Mouse (Mus musculus) embryonic facial prominence, embryonic 14.5 days (tissue): Measurements from ENCODE around the gene Cd79a. TPM values are rescaled to one million over a fixed set of nuclear protein-coding genes. Genes with fewer than 3 reads are reported as not detected.

Experiments
- ATAC-seq: fragments of 200-750 bp; cut with Nextera tagmentation; 2 replicates; pipeline ENCODE4 v1.8.0; 2017; ENCODE audit warnings: low read depth, moderate number of reproducible peaks, moderate TSS enrichment
- DNase-seq: peaks from one replicate; pipeline ENCODE4 v3.0.0-alpha.2; 2015; ENCODE audit warnings: low spot score
- H3K27ac ChIP-seq: fragments of 300-500 bp; sonication (generic); replicated peaks from 2 replicates; pipeline ENCODE4 v1.5.1; 2014; ENCODE audit warnings: low read depth, mild to moderate bottlenecking, low read length, moderate library complexity
- H3K27me3 ChIP-seq: fragments of 300-500 bp; sonication (generic); replicated peaks from 2 replicates; pipeline ENCODE4 v1.6.1; 2014; ENCODE audit warnings: low read length; ENCODE audit not compliant: control insufficient read depth, insufficient read depth
- H3K36me3 ChIP-seq: fragments of 300-500 bp; sonication (generic); 2 replicates; pipeline ENCODE4 v1.6.1; 2014; ENCODE audit warnings: low read length, mixed read lengths; ENCODE audit not compliant: control insufficient read depth, insufficient read depth
- H3K4me1 ChIP-seq: fragments of 300-500 bp; sonication (generic); 2 replicates; pipeline ENCODE4 v1.6.1; 2014; ENCODE audit warnings: antibody characterized with exemption, low read length; ENCODE audit not compliant: control insufficient read depth, insufficient read depth
- H3K4me2 ChIP-seq: fragments of 300-500 bp; sonication (generic); 2 replicates; pipeline ENCODE4 v1.6.1; 2014; ENCODE audit warnings: low read depth, mild to moderate bottlenecking, low read length, moderate library complexity, mixed read lengths
- H3K4me3 ChIP-seq: fragments of 300-500 bp; sonication (generic); 2 replicates; pipeline ENCODE4 v1.5.1; 2014; ENCODE audit warnings: low read depth, mild to moderate bottlenecking, low read length
- H3K9ac ChIP-seq: fragments of 300-500 bp; sonication (generic); 2 replicates; pipeline ENCODE4 v1.6.1; 2014; ENCODE audit warnings: low read depth, mild to moderate bottlenecking, low read length, moderate library complexity, mixed read lengths
- H3K9me3 ChIP-seq: fragments of 300-500 bp; sonication (generic); 2 replicates; pipeline ENCODE4 v1.6.1; 2016; ENCODE audit warnings: low read length; ENCODE audit not compliant: control insufficient read depth
- WGBS: fragments of 180-500 bp; shearing (Covaris S2); extraction: QIAGEN DNeasy Blood & Tissue Kit; methylation state at CpG from one replicate; pipeline ENCODE4 v1.1.7; 2014; 5-methylcytosine and 5-hydroxymethylcytosine counted together
- polyA plus RNA-seq: library from polyadenylated mRNA; unstranded; fragments of >200 nt; fragmentation: Nextera tagmentation; extraction: Ambion mirVana; gene quantifications from 2 replicates; pipeline ENCODE4 v1.2.1, GENCODE M21; 2014

Gene Cd79a
- polyA plus RNA-seq, 1 experiment from 2014 or later = 0.35 TPM

GRCm38 (mm10) chr7:24882416-24883199, 14.6 kb upstream of the Cd79a start:
- ATAC-seq (no peak), DNase-seq (no peak)
- peaks cover 14% of the 10 kb centered on the region for H3K4me1 ChIP-seq
- peaks cover 23% of the 10 kb centered on the region for H3K36me3 ChIP-seq
- no peak overlapping the region for H3K4me2 ChIP-seq
- H3K4me3 ChIP-seq = no peak overlapping the region
- H3K9me3 ChIP-seq = no peaks in the 10 kb centered on the region
- H3K9ac ChIP-seq = no peak overlapping the region
- no peaks in the 10 kb centered on the region for H3K27me3 ChIP-seq
- WGBS = 90% methylated on average over 9 of the region's 9 CpGs
- H3K27ac ChIP-seq = no peak overlapping the region

GRCm38 (mm10) chr7:24883896-24884692, 13.1 kb upstream of the Cd79a start, which contains the start of gene Rps19:
TSS of gene Rps19 (plus strand) at chr7:24884371.
- peaks cover 14% of the 10 kb centered on the region for H3K4me1 ChIP-seq
- peaks cover 38% of the 10 kb centered on the region for H3K36me3 ChIP-seq
- H3K27me3 ChIP-seq = no peaks in the 10 kb centered on the region
- H3K27ac ChIP-seq = peak within 1 kb of the TSS; percentile 92
- peak within 1 kb of the TSS; percentile 100 for H3K9ac ChIP-seq
- ATAC-seq (peak; percentile 96), DNase-seq (peak; percentile 100)
- peak within 1 kb of the TSS; percentile 87 for H3K4me2 ChIP-seq
- peak within 1 kb of the TSS; percentile 99 for H3K4me3 ChIP-seq
- H3K9me3 ChIP-seq = no peaks in the 10 kb centered on the region
- under 1% methylated on average over 50 of the region's 57 CpGs for WGBS

DNA sequence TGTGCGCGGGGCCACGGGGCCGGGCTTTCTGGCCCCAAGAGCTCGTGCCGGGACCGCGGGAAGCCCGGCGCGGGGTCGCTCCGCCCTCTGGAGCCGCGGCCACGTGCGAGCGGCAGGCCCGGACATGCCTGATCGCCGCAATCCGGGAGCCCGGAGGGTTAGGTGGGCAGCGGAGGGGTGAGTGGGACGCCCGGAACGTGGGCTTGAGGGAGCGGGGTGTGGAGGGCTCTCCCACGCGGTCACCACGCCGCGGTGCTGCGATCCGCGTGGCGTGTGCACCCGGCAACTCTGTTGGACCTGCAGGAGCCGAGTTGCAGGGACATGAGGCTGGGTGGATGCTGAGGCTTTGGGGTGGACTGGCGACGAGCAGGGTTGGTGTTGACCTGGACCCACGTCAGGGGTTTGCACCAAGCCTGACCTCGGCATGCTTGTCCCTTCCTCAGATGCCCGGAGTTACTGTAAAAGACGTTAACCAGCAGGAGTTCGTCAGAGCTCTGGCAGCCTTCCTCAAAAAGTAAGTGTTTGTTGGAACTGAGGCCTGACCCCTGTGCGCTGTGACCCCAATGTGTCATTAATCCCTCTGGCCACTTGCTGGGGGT, 12.4 kb upstream of the Cd79a start:
- Histone ChIP-seq H3K9ac (peak overlapping the region; percentile 100), H3K4me1 (peaks cover 14% of the 10 kb centered on the region), H3K4me2 (peak overlapping the region; percentile 87), H3K9me3 (no peaks in the 10 kb centered on the region), H3K27ac (peak overlapping the region; percentile 92), H3K4me3 (peak overlapping the region; percentile 99), H3K36me3 (peaks cover 45% of the 10 kb centered on the region), H3K27me3 (no peaks in the 10 kb centered on the region)
- no peak for ATAC-seq
- DNase-seq = no peak
- WGBS = under 1% methylated on average over 35 of the region's 47 CpGs

GRCm38 (mm10) chr7:24885468-24886307, 11.5 kb upstream of the Cd79a start:
- 35% methylated on average over 12 of the region's 12 CpGs for WGBS
- ATAC-seq (no peak), DNase-seq (no peak)
- Histone ChIP-seq H3K4me1 (peaks cover 14% of the 10 kb centered on the region), H3K4me2 (peak overlapping the region; percentile 87), H3K4me3 (peak overlapping the region; percentile 99), H3K27me3 (no peaks in the 10 kb centered on the region), H3K9ac (peak overlapping the region; percentile 100), H3K36me3 (peaks cover 54% of the 10 kb centered on the region), H3K27ac (peak overlapping the region; percentile 92), H3K9me3 (no peaks in the 10 kb centered on the region)

DNA sequence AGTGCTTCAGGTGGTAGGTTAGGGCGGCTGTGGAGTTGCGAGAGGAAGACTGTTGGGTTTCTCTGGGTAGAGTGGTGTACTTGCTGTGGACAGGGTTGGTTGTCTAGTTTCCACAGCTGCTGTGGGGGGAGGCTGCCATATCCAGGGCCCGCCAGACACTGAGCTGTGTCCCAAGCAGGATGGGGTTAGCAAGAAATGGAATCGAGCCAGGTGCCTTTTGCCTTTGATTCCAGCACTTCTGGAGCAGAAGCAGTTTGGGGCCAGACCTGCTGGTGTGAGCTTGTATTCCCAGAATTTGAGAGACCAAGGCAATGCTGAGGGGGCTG, 10.9 kb upstream of the Cd79a start:
- Histone ChIP-seq H3K9me3 (no peaks in the 10 kb centered on the region), H3K27me3 (no peaks in the 10 kb centered on the region), H3K4me2 (peak overlapping the region; percentile 87), H3K4me3 (peak overlapping the region; percentile 99), H3K9ac (peak overlapping the region; percentile 100), H3K36me3 (peaks cover 59% of the 10 kb centered on the region), H3K4me1 (peaks cover 14% of the 10 kb centered on the region), H3K27ac (peak overlapping the region; percentile 39; the same call in 1 of the 2 replicates)
- DNase-seq (no peak), ATAC-seq (no peak)
- 50% methylated on average over 3 of the region's 4 CpGs for WGBS

GRCm38 (mm10) chr7:24887096-24887495, 10.1 kb upstream of the Cd79a start:
- DNase-seq (no peak), ATAC-seq (no peak)
- peak overlapping the region; percentile 99; the same call in 1 of the 2 replicates for H3K4me3 ChIP-seq
- H3K9me3 ChIP-seq = no peaks in the 10 kb centered on the region
- 69% methylated on average over 4 of the region's 4 CpGs for WGBS
- peak overlapping the region; percentile 100 for H3K9ac ChIP-seq
- peaks cover 14% of the 10 kb centered on the region for H3K4me1 ChIP-seq
- H3K36me3 ChIP-seq = peaks cover 63% of the 10 kb centered on the region
- peak overlapping the region; percentile 87 for H3K4me2 ChIP-seq
- H3K27me3 ChIP-seq = no peaks in the 10 kb centered on the region
- no peak overlapping the region for H3K27ac ChIP-seq

DNA sequence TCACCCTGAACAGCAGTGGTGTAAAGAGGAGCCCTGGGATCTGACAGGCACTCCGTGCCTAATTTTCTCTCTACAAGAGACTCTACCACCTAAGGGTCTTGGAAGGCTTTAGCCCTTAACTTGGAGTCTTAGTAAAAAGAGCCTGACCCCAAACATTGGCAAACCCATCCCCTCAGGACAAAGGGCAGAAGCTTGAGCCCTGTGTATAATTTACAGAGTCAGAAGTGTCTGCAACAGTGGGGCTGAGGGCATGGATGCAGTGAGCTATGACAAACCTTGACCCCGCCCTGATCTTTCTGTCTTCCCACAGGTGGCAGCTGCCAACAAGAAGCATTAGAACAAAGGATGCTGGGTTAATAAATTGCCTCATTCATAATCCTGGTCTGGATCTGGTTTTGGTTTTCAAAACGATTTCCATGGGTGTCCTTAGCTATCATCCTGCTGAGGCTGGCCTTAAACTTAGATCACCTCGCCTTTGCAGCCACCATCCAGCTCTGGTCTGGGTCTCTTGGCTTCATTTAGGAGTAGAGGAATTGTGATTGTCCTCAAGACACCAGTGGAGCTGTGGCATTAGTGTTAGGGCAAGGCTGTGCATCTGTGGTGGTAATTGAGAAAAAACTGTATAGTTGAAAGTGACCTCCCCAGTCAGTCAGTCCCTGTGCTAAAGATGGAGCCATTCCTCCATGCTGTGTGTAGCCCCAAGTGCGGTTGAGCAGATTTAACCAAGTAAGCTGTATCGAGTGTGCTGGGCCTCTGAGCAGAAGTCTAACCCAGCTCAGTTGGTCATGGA, 7.6 kb upstream of the Cd79a start:
- ATAC-seq (peak; percentile 1; the same call in 1 of the 2 replicates), DNase-seq (no peak)
- Histone ChIP-seq H3K4me2 (no peak overlapping the region), H3K9ac (no peak overlapping the region), H3K27ac (no peak overlapping the region), H3K4me3 (no peak overlapping the region), H3K4me1 (peaks cover 14% of the 10 kb centered on the region), H3K27me3 (no peaks in the 10 kb centered on the region), H3K36me3 (peaks cover 63% of the 10 kb centered on the region), H3K9me3 (no peaks in the 10 kb centered on the region)
- 87% methylated on average over 6 of the region's 6 CpGs for WGBS
